Mouse (Mus musculus) spleen, adult 12 weeks (tissue): ENCODE results near the gene Gm20479.
A peak's percentile ranks its signal among the peaks of the same experiment; 100 is the strongest.

Experiments
- DNase-seq: peaks from one replicate; pipeline ENCODE4 v3.0.0; 2022; ENCODE audit warnings: low spot score

The Gm20479 gene

DNA sequence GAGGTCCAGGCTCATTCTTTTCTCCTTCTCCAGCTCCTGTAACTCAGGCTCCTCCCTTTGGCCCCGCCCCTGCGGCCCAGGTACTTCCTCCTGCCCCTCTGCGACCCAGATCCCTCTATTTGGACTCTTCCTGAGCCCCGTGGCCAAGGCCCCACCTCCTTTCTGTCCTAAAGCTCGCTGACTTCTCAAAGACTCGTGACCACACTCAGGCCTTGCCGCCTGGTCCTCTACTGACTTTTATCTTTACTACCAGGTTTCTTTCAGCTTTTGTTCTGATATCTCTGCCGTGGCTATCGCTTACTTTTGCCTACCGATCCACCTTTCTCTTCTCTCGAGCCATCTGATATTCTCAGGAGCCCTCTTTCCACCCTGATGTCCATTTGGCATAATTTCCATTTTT is 10.8 kb upstream of the Gm20479 start:
- DNase-seq, result no peak

DNA sequence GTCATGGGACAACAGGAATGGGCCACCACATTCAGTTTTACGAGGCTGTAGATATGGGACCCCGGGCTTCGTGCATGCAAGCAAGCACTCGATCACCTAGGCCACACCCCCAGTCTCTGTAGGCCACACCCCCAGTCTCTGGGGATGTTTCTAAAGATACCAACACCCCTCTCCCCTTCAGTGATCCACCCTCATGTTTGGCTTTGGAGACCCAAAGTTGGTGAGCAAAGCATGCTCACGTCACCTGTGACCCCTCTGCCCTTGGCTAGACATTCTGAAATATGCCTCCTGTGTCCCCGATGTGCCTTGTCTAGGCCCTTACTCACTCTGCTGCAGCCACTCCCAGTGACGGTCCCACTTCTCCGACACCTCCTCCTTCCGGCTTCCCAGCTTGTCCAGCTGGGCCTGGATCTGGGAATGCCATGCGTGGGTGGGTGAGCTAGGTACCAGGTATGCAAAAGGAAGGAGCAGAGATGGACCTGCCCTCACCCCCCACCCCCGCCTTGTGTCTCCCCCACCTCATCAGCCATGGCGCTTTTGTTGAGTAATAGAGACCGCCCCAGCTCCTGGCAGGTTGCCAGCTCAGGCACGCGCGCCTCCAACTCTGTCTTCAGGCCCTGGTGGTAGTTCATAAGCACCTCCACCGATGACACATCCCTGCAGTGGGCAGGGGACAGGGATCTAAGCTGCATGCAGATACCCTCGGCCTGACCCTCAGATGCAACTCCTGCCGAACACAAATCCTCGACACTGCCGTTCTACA is 9.0 kb upstream of the Gm20479 start:
- DNase-seq, result no peak

DNA sequence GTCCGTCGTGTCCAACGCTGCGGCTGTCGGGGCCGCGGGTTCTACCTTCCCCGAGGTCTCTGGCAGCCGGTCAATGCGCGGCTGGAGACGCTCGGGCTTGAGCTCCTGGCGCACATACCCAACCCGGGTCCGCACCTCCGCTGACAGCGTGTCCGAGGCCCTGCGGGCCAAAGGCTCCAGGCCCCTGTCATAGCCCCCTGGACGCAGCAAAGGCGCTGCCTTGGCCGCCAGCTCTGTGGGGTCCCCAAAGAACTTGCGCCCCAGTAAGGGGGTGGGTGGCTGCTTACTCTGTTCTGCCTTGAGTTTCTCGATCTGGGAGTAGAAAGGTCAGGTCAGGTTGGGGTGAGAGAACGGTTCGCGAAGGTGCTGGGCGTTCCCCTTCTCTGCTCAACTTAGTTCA is 7.2 kb upstream of the Gm20479 start:
- DNase-seq, result no peak

DNA sequence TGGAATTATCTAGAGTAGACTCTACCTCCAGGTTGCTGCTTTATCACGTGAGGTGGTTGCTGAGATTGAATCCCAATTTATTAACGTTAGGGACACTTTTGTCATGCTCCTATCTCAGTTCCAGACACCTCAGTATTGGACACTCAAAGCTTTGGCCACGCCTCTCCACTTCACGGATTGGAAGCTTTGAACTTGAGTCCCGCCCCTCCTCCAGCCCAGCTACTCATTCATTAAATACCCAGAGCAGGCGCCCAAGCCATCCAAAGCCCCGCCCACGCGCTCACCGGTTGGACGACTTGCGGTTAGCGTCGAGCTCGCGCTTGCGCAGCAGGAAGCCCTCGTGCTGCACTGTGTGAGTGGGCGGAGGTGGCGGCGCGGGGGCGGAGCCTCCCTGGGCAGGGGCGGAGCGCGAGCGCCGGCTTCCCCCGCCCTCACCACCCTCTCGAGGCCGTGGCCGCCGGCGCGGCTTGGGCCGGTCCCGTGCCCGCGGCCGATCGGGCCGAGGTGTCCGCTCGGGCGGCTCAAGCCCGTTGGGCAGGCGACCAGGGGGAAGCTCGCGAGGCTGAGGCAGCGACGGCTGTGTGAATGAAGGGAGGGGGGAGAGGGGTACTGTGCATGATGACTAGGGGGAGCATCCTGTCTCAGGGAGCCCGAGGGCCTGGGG is 4.2 kb upstream of the Gm20479 start:
- DNase-seq, result peak; percentile 92

DNA sequence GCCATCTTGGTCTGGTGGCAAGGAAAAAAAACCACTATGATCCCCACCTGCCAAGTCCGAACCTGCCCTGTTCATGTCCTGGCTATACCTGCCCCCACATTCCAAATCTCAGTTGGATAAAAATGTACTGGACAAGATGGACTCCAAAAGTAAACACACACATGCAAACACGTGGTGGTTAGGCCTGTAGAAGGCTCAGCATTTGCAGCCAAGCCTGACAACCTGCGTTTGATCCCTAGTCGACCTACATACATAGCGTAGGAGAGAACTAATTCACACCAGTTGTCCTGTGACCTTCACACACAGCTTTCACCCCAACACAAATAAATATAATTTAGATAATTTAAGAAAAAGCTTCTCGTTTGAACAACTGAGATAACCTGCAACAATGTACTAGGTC is 3.5 kb upstream of the Gm20479 start:
- DNase-seq, result no peak

DNA sequence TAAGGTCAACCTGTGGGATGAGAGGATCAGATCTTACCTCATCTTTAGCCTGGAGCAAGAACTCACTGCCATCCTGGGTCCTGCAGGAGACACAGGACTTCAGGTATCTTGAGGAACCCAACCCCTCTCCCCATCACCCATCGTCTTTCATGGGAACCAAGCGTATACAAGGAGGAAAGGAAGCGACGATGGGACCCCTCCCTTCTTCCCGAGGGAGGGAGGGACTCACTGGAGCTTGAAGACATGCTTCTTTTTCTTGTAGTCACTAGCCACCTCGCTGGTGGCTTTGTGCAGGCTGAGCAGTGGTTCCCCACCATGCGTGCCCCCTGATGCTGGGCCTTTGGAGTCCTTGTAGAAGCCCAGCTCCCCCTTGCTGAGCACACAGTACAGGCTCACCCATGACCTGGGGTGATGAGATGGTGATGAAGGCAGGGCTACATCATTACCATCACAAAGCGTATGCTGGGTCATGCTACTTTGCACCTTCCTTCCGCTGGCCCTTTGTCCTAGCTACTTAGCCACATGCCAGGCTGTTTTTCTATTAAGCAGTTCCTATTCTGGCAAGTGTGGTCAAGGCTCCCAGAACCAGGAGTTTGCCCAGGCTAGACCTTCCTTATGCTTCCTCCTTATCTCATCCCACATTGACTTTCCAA is 2.6 kb upstream of the Gm20479 start:
- DNase-seq, result no peak

DNA sequence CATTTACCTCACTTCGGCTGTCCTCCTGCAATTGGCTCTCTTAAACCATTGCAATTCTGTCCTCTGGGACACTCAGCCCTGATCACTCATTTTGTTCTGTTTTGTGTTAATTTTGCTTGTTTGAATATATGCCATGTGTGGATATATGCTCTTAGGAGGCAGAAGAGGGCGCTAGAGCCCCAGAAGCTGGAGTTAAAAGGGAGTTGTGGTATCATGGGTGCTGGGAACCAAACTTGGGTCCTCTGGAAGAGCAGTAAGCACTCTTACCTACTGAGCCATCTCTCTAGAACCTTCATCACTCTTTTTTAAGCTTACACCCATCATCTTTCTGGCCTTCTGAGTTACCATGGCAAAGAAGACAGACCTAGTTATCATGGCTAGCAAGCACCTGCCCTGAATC is 1.9 kb upstream of the Gm20479 start:
- no peak for DNase-seq

DNA sequence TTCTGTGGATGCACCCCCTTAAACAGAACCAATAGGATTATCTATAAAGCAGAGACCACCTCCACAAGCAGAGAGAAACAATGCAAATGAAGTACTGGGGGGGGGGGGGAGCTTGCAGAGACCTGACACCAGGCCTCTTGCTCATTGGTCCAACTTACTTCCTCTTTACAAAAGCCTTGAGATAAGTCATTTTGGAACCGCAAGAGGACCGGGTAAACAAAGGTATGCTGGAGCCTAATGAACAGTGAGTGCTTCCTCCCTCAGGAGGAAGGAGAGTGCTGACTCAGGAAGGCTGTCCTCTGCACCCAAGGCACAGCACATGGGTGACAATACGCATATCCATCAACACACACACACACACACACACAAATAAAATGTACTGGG is 368 bp upstream of the Gm20479 start:
- no peak for DNase-seq

DNA sequence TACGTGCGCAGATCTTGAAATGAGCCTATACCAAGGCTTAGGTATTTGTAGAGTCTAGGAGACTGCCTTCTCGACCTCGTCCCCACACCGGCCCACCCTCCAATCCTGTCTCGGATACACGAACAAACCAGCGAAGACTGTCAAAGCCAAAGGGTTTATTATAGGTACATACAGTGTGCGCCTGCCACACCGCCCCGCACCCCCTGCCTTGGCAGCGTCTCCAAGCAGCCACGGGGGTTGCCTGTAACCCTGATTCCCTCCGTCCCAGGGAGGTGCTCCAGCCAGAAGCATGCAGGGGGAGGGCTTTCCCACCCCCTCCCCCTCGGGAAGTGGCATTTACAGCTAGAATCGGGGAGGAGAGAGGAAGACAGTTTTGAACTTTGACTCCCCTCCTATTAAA is 971 bp downstream of the Gm20479 start:
- DNase-seq, result peak; percentile 37

DNA sequence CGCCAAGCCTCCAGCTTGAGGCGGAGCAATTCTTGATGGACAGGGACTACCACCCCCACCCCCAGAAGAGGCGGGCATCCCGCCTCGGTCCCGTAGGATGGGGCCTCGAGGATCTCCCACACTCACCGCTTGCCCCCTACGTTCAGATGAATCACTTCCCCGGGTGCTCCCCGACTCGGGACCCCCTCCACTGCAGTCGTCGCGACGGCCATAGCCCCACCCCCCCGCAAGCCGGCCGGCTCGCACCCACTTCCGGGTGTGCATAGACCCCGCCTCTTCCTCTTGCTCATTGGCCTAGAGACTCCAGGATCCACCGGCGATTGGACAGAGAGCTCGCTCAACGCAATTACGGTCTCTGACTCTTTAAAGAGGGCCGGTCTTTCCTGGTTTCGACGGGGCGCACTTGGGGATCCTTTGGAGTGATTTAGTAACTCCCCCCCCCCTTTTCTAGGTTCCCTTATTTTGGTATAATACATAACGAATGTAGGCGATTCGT is 1.4 kb downstream of the Gm20479 start, which contains the start of gene Shkbp1:
Gene Shkbp1 (minus strand): TSS at position 275 of the 496 bp plus-strand sequence.
- peak; percentile 76 for DNase-seq

DNA sequence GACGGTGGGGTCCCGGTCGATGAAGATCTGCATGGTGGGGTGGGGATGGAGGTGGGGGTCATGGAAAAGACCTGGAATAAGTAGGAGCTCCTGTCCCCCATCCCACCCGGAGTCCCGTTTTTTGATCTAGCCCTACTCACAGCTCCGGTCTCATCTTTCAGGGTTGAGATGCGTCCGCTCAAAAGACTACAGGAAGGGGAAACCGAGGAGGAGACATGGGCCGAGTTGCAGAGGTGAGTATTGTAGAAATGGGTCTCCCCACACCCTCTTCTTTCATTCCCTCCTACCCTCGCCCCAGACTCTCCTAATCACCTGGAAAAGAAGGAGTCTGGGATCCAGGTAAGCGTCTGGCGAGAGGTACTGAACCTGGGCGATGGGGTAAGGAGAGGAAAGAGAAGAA is 2.0 kb downstream of the Gm20479 start:
- no peak for DNase-seq

DNA sequence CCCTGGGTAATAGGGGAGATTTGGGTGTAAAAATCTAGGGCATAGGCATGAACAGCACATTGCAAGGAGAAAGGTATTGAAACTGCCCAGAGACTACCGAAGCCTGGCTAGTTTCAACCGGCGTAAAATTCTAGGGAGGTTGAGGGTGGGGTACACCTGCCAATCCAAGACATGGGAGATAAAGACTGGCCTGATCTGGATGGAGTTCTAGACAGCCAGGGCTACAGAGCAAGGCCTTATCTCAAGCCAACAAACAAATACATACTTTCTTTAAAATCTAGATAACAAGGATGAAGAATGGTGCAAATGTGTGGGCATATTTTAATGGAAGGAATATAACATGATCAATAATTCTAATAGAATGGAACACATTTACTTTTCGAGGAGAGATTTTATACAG is 2.4 kb downstream of the Gm20479 start:
- no peak for DNase-seq

DNA sequence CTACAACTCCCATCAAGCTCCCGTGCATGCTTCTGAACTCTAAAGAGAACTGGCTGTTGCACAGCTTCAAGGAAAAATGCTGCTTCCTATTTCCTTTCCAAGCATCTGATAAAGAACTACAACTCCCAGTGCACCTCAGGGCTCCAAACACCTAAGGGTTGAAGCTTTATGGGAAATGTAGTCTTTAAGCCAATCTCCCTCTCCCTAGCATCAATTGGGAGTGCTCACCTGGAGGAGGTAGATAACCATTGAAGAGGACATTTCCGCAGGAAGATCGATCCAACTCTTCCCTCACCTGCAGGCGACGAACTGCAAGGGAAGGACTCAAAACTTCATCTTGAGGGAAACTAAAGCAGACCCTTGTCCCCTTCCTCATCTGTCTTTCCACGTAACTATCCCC is 3.1 kb downstream of the Gm20479 start:
- no peak for DNase-seq

DNA sequence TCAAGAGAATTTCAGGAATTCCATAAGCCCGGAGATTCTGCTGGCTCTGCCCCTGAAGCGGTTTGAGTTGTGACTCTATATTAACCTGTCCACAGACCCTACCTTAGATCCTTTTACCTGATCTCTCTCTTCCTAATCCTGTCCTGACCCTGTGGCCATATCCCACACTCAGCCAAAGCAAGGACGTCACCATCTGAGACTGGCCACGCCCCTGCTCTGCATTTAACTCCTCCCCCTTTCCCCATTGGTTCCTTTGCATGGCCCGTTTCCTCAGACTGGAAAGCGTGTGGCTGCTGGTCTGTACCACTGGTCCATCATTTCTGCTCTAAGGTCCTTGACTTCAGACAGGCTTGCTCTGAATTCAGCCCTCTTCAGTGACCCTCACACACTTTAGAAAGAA is 11.8 kb downstream of the Gm20479 start:
- DNase-seq, result no peak

DNA sequence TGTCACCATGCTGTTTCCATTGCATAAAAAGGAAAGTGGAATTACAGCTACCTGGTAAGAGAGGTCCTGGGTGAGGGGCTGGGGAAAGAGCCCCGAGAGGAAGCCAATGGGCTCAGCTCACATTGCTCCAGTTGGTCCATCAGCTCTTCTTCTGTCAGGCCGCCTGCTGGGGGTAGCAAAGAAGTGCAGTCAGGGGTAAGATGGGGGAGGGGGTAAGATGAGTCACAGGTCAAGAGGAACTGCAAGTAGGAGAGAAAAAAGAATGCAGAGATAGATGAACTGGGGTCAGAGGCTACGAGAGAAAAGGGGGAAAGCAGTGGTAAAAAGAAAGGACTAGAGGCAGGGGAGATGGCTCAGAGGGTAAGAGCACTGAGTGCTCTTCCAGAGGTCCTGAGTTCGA is 14.6 kb downstream of the Gm20479 start:
- no peak for DNase-seq

DNA sequence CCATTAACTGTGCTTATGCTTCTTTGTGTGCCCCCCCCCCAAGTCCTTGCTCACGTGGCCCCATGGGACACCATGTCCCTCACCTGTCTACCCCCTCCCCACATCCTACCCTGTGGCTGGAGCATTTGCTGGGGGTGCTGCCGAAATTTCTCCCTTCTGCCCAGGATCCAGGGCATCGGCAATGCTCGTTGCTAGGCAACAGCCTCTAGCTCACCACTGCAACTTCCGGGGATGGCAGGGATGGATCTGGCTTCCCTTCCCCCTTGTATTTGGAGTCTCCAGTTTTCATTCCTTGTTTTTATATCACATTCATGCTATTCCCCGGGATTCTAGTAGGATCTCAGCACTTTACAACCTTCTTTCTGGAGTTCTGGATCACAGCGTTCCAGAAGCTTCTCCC is 17.7 kb downstream of the Gm20479 start:
- no peak for DNase-seq

DNA sequence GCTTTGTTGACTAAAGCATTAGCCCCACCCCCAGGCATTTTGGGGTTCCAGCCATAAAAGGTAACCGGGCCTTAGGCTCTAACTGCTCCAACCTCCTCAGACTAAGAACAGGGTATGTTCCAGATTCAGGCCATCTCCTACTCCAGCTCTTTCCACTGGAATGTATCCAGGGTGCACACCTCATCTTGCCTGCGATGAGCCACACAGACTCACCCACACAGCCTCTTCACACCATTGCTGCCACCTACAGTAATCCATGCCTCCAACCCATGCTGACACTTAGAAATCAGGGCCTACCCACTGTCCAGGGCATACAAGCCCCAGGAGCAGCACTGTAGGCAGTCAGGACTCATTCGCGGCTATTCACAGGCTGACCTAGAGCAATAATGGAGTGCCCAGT is 18.1 kb downstream of the Gm20479 start:
- DNase-seq, result no peak

DNA sequence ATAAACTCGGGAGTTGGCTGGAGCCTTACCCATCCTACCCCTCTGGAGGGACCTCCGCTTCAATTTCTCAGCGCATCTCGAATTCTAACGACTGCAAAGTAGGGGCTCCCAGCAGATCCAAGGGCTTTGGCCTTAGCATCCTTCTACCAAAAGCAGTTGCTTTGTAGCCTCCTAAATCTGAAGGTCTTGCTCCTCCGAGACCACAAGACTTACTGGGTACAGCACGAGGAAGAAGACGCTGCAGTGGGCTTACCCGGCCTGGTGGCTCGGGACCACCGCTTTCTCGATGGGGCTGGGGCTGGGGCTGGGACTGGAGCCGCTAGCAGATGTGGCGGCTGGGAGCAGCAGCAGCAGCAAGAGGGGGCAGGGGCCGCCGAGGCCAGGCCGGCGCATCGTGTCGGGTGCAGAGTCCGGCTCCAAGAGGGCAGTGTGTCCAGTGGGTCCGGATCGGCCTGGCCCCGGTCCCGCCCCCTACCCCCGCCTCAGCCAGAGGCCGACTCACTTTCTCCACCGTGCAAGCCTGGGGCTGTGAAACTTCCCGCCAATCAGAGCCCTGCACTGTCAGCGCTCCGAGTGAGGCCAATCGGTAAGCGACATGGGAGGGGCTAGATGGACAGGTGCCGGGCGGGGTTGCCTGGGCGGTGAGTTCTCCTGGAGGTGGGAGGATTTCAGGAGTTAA is 19.9 kb downstream of the Gm20479 start, which contains the start of gene Ltbp4:
Gene Ltbp4 (minus strand): TSS at position 518 of the 679 bp plus-strand sequence.
- no peak for DNase-seq

DNA sequence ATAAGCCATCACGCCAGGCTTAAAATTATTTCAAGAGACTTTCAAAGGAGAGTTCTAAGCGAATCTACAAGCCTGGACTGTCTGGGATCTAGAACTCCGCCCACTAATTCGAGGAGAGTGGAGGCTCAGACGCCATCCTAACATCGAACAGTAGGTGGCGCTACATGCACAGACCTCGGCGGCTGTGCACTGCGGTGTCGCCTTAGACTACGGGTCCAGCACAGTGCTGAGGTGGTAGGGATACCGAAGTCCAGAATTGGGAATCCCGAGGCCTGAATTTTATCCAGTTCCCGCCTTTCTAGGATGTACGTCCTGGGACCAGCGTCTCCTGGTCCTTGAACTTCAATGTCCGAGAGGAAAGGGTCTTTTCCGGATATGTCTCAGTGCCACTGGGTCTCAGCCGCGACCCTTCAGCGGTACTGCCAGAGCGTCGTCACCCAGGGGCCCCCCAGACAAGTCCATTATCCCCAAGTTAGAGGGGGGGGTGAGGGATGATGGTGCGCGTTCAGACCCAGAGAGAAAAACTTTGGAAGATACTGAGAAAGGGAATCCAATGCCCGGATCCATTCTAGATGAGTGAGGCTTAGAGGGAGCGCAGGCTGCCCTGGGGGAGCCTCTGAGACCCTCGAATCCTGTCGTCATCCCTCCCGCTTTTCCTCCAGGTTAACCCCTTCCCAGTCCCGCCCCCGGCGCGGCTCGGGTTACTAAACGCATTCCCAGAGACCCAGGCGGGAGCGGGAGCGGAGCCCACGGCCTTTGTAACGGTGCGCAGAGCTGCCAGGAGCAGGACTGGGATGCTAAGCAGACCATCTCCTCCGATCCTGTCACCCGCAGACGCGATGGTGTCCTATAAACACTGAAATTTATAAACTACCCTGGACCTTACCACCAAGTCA is 21.0 kb downstream of the Gm20479 start:
- peak; percentile 70 for DNase-seq

DNA sequence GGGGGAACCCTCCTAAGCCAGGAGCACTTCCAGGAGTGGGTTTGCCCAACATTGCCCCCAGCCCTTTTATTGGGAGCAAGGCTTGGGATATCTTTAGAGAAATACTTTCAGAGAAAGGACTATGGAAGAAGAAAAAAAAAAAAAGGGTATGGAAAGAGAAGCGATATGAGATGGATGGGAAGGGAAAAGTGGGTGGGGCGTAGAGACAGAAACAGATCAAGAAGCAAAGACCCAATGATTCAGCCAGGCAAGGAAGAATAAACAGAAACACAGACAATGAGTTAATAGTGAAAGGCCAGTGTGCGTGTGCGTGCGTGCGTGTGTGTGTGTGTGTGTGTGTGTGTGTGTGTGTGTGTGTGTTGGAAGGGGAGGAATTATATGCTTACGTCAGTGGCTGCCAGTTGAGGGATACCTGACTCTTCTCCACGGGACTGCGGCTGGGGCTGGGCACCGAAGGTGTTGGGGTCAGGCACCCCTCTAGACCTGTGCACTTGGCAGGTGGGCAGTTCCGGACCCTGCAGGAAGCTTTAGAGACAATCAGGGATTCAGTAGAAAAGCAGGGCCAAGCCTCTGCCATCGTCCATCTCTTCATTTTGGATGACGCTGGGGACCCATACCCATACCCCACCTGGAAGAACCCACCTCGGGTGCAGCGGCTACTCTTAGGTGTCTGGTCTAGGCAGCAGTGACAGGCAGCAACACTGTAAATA is 22.1 kb downstream of the Gm20479 start:
- no peak for DNase-seq

DNA sequence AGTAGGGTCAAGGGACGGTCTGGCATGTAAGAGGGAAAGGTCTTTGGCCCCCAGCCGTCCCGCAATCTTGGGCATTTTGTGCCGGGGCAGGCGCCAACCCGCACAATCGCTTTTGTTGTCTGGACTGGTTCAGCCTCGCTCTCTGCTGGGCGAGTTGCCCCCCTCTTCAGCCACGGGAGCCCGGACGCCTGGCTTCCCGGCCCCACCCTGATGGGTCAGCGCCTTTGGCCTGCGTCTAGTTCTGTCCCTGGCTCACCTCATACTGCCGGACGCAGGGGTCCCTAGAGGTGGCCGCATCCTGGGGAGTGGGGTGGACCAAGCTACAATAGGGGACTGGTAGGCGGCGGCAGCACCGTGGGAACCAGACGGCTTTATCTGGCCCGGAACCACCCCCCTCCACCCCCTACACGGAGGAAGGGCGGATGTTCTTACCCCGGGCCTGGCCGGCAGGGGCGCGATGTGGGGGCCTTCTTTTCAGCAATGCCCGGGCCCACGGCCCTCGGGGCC is 22.8 kb downstream of the Gm20479 start:
- DNase-seq, result no peak
